Mouse (Mus musculus): ENCODE results near the gene Flrt1. TPM values are rescaled to one million over a fixed set of nuclear protein-coding genes. Genes with fewer than 3 reads are reported as not detected.
"Not testable (repeated sequence)": the region's sequence is repeated elsewhere in the genome, so short reads cannot be mapped to it uniquely, and the experiment has no call there.

The Flrt1 gene
- polyA plus RNA-seq, 1 experiment from 2014 or later = 8.2 TPM

- Histone ChIP-seq H3K4me1 (peaks cover 60% of the 10 kb centered on the region), H3K27me3 (peaks cover 87% of the 10 kb centered on the region)
- not testable (repeated sequence) for H3K27ac ChIP-seq (replicated peaks); H3K4me2 ChIP-seq (replicated peaks); H3K36me3 ChIP-seq; H3K9me3 ChIP-seq; H3K9ac ChIP-seq (replicated peaks); ATAC-seq (ENCODE audit: low FRiP score, low read depth); H3K4me3 ChIP-seq
- 84% methylated on average over 11 of the region's 11 CpGs for WGBS
These were observed 30.2 kb downstream of the Flrt1 start for GRCm38 (mm10) chr19:7075336-7075735.

- no peaks in the 10 kb centered on the region for H3K9me3 ChIP-seq
- peaks cover 76% of the 10 kb centered on the region for H3K27me3 ChIP-seq
- H3K4me3 ChIP-seq = no peak overlapping the region
- ATAC-seq (ENCODE audit: low FRiP score, low read depth) = no peak
- WGBS = 26% methylated on average over 12 of the region's 12 CpGs
- no peaks in the 10 kb centered on the region for H3K36me3 ChIP-seq
- H3K4me1 ChIP-seq = peaks cover 63% of the 10 kb centered on the region
- H3K27ac ChIP-seq (replicated peaks) = no peak overlapping the region
- H3K9ac ChIP-seq (replicated peaks) = 0 out of 2 replicates have a peak overlapping the region, but pooled peaks have one; percentile 5
- no peak overlapping the region for H3K4me2 ChIP-seq (replicated peaks)
These were observed 31.3 kb downstream of the Flrt1 start for GRCm38 (mm10) chr19:7073997-7074781.

- H3K4me1 ChIP-seq = peaks cover 74% of the 10 kb centered on the region
- no peaks in the 10 kb centered on the region for H3K36me3 ChIP-seq
- no peak overlapping the region for H3K9ac ChIP-seq (replicated peaks)
- H3K27me3 ChIP-seq = peaks cover 72% of the 10 kb centered on the region
- H3K27ac ChIP-seq (replicated peaks) = no peak overlapping the region
- WGBS = 55% methylated on average over 6 of the region's 6 CpGs
- no peaks in the 10 kb centered on the region for H3K9me3 ChIP-seq
- no peak for ATAC-seq (ENCODE audit: low FRiP score, low read depth)
- no peak overlapping the region for H3K4me3 ChIP-seq
- no peak overlapping the region for H3K4me2 ChIP-seq (replicated peaks)
These were observed 33.3 kb downstream of the Flrt1 start for GRCm38 (mm10) chr19:7072221-7072620.

GRCm38 (mm10) chr19:7070775-7071174, 34.8 kb downstream of the Flrt1 start:
- 0 out of 2 replicates have a peak overlapping the region, but pooled peaks have one; percentile 15 for H3K9ac ChIP-seq (replicated peaks)

GRCm38 (mm10) chr19:7069781-7070763, 35.5 kb downstream of the Flrt1 start:
- Histone ChIP-seq H3K36me3 (no peaks in the 10 kb centered on the region), H3K4me3 (no peak overlapping the region), H3K9me3 (no peaks in the 10 kb centered on the region), H3K27ac (replicated peaks) (peak overlapping the region; percentile 82), H3K27me3 (peaks cover 74% of the 10 kb centered on the region), H3K9ac (replicated peaks) (peak overlapping the region; percentile 15; the same call in 1 of the 2 replicates), H3K4me2 (replicated peaks) (peak overlapping the region; percentile 38), H3K4me1 (peaks cover 89% of the 10 kb centered on the region)
- 3% methylated on average over 33 of the region's 35 CpGs for WGBS
- peak; percentile 76 for ATAC-seq (ENCODE audit: low FRiP score, low read depth)

More at GRCm38 (mm10) chr19:7070775-7071174, 34.8 kb downstream of the Flrt1 start:
- Histone ChIP-seq H3K4me2 (replicated peaks) (peak overlapping the region; percentile 38), H3K27ac (replicated peaks) (peak overlapping the region; percentile 82), H3K9me3 (no peaks in the 10 kb centered on the region), H3K4me1 (peaks cover 86% of the 10 kb centered on the region), H3K4me3 (no peak overlapping the region), H3K36me3 (no peaks in the 10 kb centered on the region), H3K27me3 (peaks cover 74% of the 10 kb centered on the region)
- 3% methylated on average over 4 of the region's 4 CpGs for WGBS
- no peak for ATAC-seq (ENCODE audit: low FRiP score, low read depth)

- no peak for ATAC-seq (ENCODE audit: low FRiP score, low read depth)
- H3K9me3 ChIP-seq = no peaks in the 10 kb centered on the region
- peaks cover 86% of the 10 kb centered on the region for H3K4me1 ChIP-seq
- H3K4me3 ChIP-seq = no peak overlapping the region
- H3K36me3 ChIP-seq = no peaks in the 10 kb centered on the region
- H3K27ac ChIP-seq (replicated peaks) = peak overlapping the region; percentile 82
- 28% methylated on average over 11 of the region's 11 CpGs for WGBS
- H3K4me2 ChIP-seq (replicated peaks) = peak overlapping the region; percentile 38; the same call in 1 of the 2 replicates
- H3K9ac ChIP-seq (replicated peaks) = 0 out of 2 replicates have a peak overlapping the region, but pooled peaks have one; percentile 31
- peaks cover 67% of the 10 kb centered on the region for H3K27me3 ChIP-seq
These were observed 36.6 kb downstream of the Flrt1 start for GRCm38 (mm10) chr19:7068661-7069531.

- Histone ChIP-seq H3K9ac (replicated peaks) (no peak overlapping the region), H3K27ac (replicated peaks) (peak overlapping the region; percentile 82), H3K4me1 (peaks cover 78% of the 10 kb centered on the region), H3K36me3 (no peaks in the 10 kb centered on the region), H3K4me2 (replicated peaks) (peak overlapping the region; percentile 13; the same call in 1 of the 2 replicates), H3K27me3 (peaks cover 60% of the 10 kb centered on the region), H3K9me3 (no peaks in the 10 kb centered on the region), H3K4me3 (no peak overlapping the region)
- WGBS = 4% methylated on average over 14 of the region's 14 CpGs
- peak; percentile 41 for ATAC-seq (ENCODE audit: low FRiP score, low read depth)
These were observed 37.4 kb downstream of the Flrt1 start for GRCm38 (mm10) chr19:7068136-7068535.

- 56% methylated on average over 20 of the region's 20 CpGs for WGBS
- H3K4me2 ChIP-seq (replicated peaks) = no peak overlapping the region
- peaks cover 54% of the 10 kb centered on the region for H3K27me3 ChIP-seq
These were observed 38.0 kb downstream of the Flrt1 start for GRCm38 (mm10) chr19:7067344-7068050.

GRCm38 (mm10) chr19:7066828-7067342, 38.6 kb downstream of the Flrt1 start:
- H3K9ac ChIP-seq (replicated peaks) = no peak overlapping the region
- peak overlapping the region; percentile 28; the same call in 1 of the 2 replicates for H3K4me2 ChIP-seq (replicated peaks)
- H3K36me3 ChIP-seq = no peaks in the 10 kb centered on the region
- no peak overlapping the region for H3K4me3 ChIP-seq
- no peak for ATAC-seq (ENCODE audit: low FRiP score, low read depth)
- 39% methylated on average over 7 of the region's 8 CpGs for WGBS
- no peaks in the 10 kb centered on the region for H3K9me3 ChIP-seq
- H3K27me3 ChIP-seq = peaks cover 48% of the 10 kb centered on the region
- peaks cover 66% of the 10 kb centered on the region for H3K4me1 ChIP-seq
- H3K27ac ChIP-seq (replicated peaks) = peak overlapping the region; percentile 52

More at GRCm38 (mm10) chr19:7067344-7068050, 38.0 kb downstream of the Flrt1 start:
- ATAC-seq (ENCODE audit: low FRiP score, low read depth) = no peak
- no peak overlapping the region for H3K4me3 ChIP-seq
- H3K36me3 ChIP-seq = no peaks in the 10 kb centered on the region
- H3K9me3 ChIP-seq = no peaks in the 10 kb centered on the region
- H3K4me1 ChIP-seq = peaks cover 72% of the 10 kb centered on the region
- H3K27ac ChIP-seq (replicated peaks) = peak overlapping the region; percentile 30; the same call in 1 of the 2 replicates
- no peak overlapping the region; the same call in 1 of the 2 replicates for H3K9ac ChIP-seq (replicated peaks)

- H3K4me1 ChIP-seq = peaks cover 61% of the 10 kb centered on the region
- no peaks in the 10 kb centered on the region for H3K9me3 ChIP-seq
- 38% methylated on average over 15 of the region's 15 CpGs for WGBS
- H3K36me3 ChIP-seq = no peaks in the 10 kb centered on the region
- H3K4me2 ChIP-seq (replicated peaks) = peak overlapping the region; percentile 28; the same call in 1 of the 2 replicates
- peaks cover 41% of the 10 kb centered on the region for H3K27me3 ChIP-seq
- H3K27ac ChIP-seq (replicated peaks) = peak overlapping the region; percentile 52
- H3K4me3 ChIP-seq = no peak overlapping the region
- peak overlapping the region; percentile 39; the same call in 1 of the 2 replicates for H3K9ac ChIP-seq (replicated peaks)
- ATAC-seq (ENCODE audit: low FRiP score, low read depth) = no peak
These were observed 39.3 kb downstream of the Flrt1 start for GRCm38 (mm10) chr19:7066034-7066827.
